Mouse (Mus musculus): ENCODE measurements around the gene Tbce. TPM values are rescaled to one million over a fixed set of nuclear protein-coding genes. Genes with fewer than 3 reads are reported as not detected.
"Not testable (repeated sequence)": the region's sequence is repeated elsewhere in the genome, so short reads cannot be mapped to it uniquely, and the experiment has no call there.

Tbce gene
- total and polyA plus RNA-seq, 2 experiments from 2014 or later, result 31.6 to 44.7 TPM

GRCm38 (mm10) chr13:13993041-13993440 is 46.4 kb downstream of the Tbce start:
- Histone ChIP-seq H3K27ac (ENCODE audit: low read depth) (no peak overlapping the region), H3K36me3 (replicated peaks; ENCODE audit: control insufficient read depth, insufficient read depth, low read length) (peaks cover 66% of the 10 kb centered on the region), H3K4me3 (ENCODE audit: low read depth, low read length) (no peak overlapping the region), H3K27me3 (ENCODE audit: control insufficient read depth, insufficient read depth, low read length) (no peaks in the 10 kb centered on the region), H3K9ac (replicated peaks; ENCODE audit: low read depth, low read length) (no peak overlapping the region), H3K4me1 (ENCODE audit: control insufficient read depth, insufficient read depth) (no peaks in the 10 kb centered on the region), H3K4me2 (ENCODE audit: low read depth, low read length) (no peak overlapping the region), H3K9me3 (replicated peaks; ENCODE audit: control insufficient read depth, low read length) (no peaks in the 10 kb centered on the region)
- DNase-seq (ENCODE audit: low spot score) (no peak), ATAC-seq (ENCODE audit: insufficient read depth, low read depth) (no peak)
- WGBS, result 76% methylated on average over 3 of the region's 3 CpGs
- TF ChIP-seq CTCF (IDR thresholded peaks at IDR 0.05; ENCODE audit: low read depth), result no peak
- no peak for TF ChIP-seq EP300 (IDR thresholded peaks at IDR 0.05; ENCODE audit: low read depth)

GRCm38 (mm10) chr13:13990391-13990790 is 49.0 kb downstream of the Tbce start:
- H3K9ac ChIP-seq (replicated peaks; ENCODE audit: low read depth, low read length), result no peak overlapping the region
- no peaks in the 10 kb centered on the region for H3K4me1 ChIP-seq (ENCODE audit: control insufficient read depth, insufficient read depth)
- no peak overlapping the region for H3K4me2 ChIP-seq (ENCODE audit: low read depth, low read length)
- no peaks in the 10 kb centered on the region for H3K27me3 ChIP-seq (ENCODE audit: control insufficient read depth, insufficient read depth, low read length)
- ATAC-seq (ENCODE audit: insufficient read depth, low read depth) (no peak), DNase-seq (ENCODE audit: low spot score) (no peak)
- TF ChIP-seq EP300 (IDR thresholded peaks at IDR 0.05; ENCODE audit: low read depth), result no peak
- TF ChIP-seq CTCF (IDR thresholded peaks at IDR 0.05; ENCODE audit: low read depth), result no peak
- H3K9me3 ChIP-seq (replicated peaks; ENCODE audit: control insufficient read depth, low read length), result no peaks in the 10 kb centered on the region
- peaks cover 46% of the 10 kb centered on the region for H3K36me3 ChIP-seq (replicated peaks; ENCODE audit: control insufficient read depth, insufficient read depth, low read length)
- H3K27ac ChIP-seq (ENCODE audit: low read depth), result no peak overlapping the region
- 67% methylated on average over 2 of the region's 2 CpGs for WGBS
- no peak overlapping the region for H3K4me3 ChIP-seq (ENCODE audit: low read depth, low read length)

GRCm38 (mm10) chr13:13989135-13989534 is 50.3 kb downstream of the Tbce start:
- TF ChIP-seq CTCF (IDR thresholded peaks at IDR 0.05; ENCODE audit: low read depth) (no peak), EP300 (IDR thresholded peaks at IDR 0.05; ENCODE audit: low read depth) (no peak)
- peaks cover 37% of the 10 kb centered on the region for H3K36me3 ChIP-seq (replicated peaks; ENCODE audit: control insufficient read depth, insufficient read depth, low read length)

GRCm38 (mm10) chr13:13983523-13983922 is 55.9 kb downstream of the Tbce start:
- Histone ChIP-seq H3K9ac (replicated peaks; ENCODE audit: low read depth, low read length) (no peak overlapping the region), H3K4me2 (ENCODE audit: low read depth, low read length) (no peak overlapping the region), H3K27ac (ENCODE audit: low read depth) (no peak overlapping the region), H3K4me3 (ENCODE audit: low read depth, low read length) (no peak overlapping the region), H3K9me3 (replicated peaks; ENCODE audit: control insufficient read depth, low read length) (no peaks in the 10 kb centered on the region), H3K27me3 (ENCODE audit: control insufficient read depth, insufficient read depth, low read length) (no peaks in the 10 kb centered on the region), H3K36me3 (replicated peaks; ENCODE audit: control insufficient read depth, insufficient read depth, low read length) (0 out of 2 replicates have a peak, but pooled peaks cover 15% of the 10 kb centered on the region), H3K4me1 (ENCODE audit: control insufficient read depth, insufficient read depth) (no peaks in the 10 kb centered on the region)
- WGBS, result 86% methylated on average over 6 of the region's 6 CpGs
- TF ChIP-seq EP300 (IDR thresholded peaks at IDR 0.05; ENCODE audit: low read depth), result no peak
- TF ChIP-seq CTCF (IDR thresholded peaks at IDR 0.05; ENCODE audit: low read depth), result no peak
- DNase-seq (ENCODE audit: low spot score) (no peak), ATAC-seq (ENCODE audit: insufficient read depth, low read depth) (no peak)

More at GRCm38 (mm10) chr13:13989135-13989534, 50.3 kb downstream of the Tbce start:
- Histone ChIP-seq H3K9ac (replicated peaks; ENCODE audit: low read depth, low read length) (no peak overlapping the region), H3K4me3 (ENCODE audit: low read depth, low read length) (no peak overlapping the region), H3K27ac (ENCODE audit: low read depth) (no peak overlapping the region), H3K9me3 (replicated peaks; ENCODE audit: control insufficient read depth, low read length) (no peaks in the 10 kb centered on the region), H3K4me2 (ENCODE audit: low read depth, low read length) (no peak overlapping the region), H3K27me3 (ENCODE audit: control insufficient read depth, insufficient read depth, low read length) (no peaks in the 10 kb centered on the region), H3K4me1 (ENCODE audit: control insufficient read depth, insufficient read depth) (no peaks in the 10 kb centered on the region)
- 87% methylated on average over 2 of the region's 2 CpGs for WGBS
- no peak for DNase-seq (ENCODE audit: low spot score)
- ATAC-seq (ENCODE audit: insufficient read depth, low read depth), result no peak

- H3K4me3 ChIP-seq (ENCODE audit: low read depth, low read length); H3K9ac ChIP-seq (replicated peaks; ENCODE audit: low read depth, low read length); H3K9me3 ChIP-seq (replicated peaks; ENCODE audit: control insufficient read depth, low read length); H3K27ac ChIP-seq (ENCODE audit: low read depth); ATAC-seq (ENCODE audit: insufficient read depth, low read depth); DNase-seq (ENCODE audit: low spot score); H3K4me1 ChIP-seq (ENCODE audit: control insufficient read depth, insufficient read depth); H3K27me3 ChIP-seq (ENCODE audit: control insufficient read depth, insufficient read depth, low read length); H3K4me2 ChIP-seq (ENCODE audit: low read depth, low read length): not testable (repeated sequence)
- H3K36me3 ChIP-seq (replicated peaks; ENCODE audit: control insufficient read depth, insufficient read depth, low read length), result 0 out of 2 replicates have a peak, but pooled peaks cover 11% of the 10 kb centered on the region
- WGBS, result 77% methylated on average over 1 of the region's 1 CpGs
Observed at GRCm38 (mm10) chr13:13981842-13982241, 57.6 kb downstream of the Tbce start.

GRCm38 (mm10) chr13:13969796-13970195 is 69.6 kb downstream of the Tbce start:
- H3K36me3 ChIP-seq (replicated peaks; ENCODE audit: control insufficient read depth, insufficient read depth, low read length), result peaks cover 4% of the 10 kb centered on the region
- ATAC-seq (ENCODE audit: insufficient read depth, low read depth), result no peak
- no peak for DNase-seq (ENCODE audit: low spot score)
- H3K27me3 ChIP-seq (ENCODE audit: control insufficient read depth, insufficient read depth, low read length), result no peaks in the 10 kb centered on the region
- TF ChIP-seq EP300 (IDR thresholded peaks at IDR 0.05; ENCODE audit: low read depth) (no peak), CTCF (IDR thresholded peaks at IDR 0.05; ENCODE audit: low read depth) (no peak)
- no peaks in the 10 kb centered on the region for H3K4me1 ChIP-seq (ENCODE audit: control insufficient read depth, insufficient read depth)
- no peak overlapping the region for H3K4me2 ChIP-seq (ENCODE audit: low read depth, low read length)
- H3K4me3 ChIP-seq (ENCODE audit: low read depth, low read length), result no peak overlapping the region
- H3K9me3 ChIP-seq (replicated peaks; ENCODE audit: control insufficient read depth, low read length), result no peaks in the 10 kb centered on the region
- no peak overlapping the region for H3K27ac ChIP-seq (ENCODE audit: low read depth)
- 80% methylated on average over 1 of the region's 1 CpGs for WGBS
- no peak overlapping the region for H3K9ac ChIP-seq (replicated peaks; ENCODE audit: low read depth, low read length)

Measured in heart, postnatal 0 days (tissue).